Mouse (Mus musculus): ENCODE measurements around the gene Mrap. TPM values are rescaled to one million over a fixed set of nuclear protein-coding genes. Genes with fewer than 3 reads are reported as not detected.

Gene Mrap
- polyA plus RNA-seq, 1 experiment: not detected

DNA sequence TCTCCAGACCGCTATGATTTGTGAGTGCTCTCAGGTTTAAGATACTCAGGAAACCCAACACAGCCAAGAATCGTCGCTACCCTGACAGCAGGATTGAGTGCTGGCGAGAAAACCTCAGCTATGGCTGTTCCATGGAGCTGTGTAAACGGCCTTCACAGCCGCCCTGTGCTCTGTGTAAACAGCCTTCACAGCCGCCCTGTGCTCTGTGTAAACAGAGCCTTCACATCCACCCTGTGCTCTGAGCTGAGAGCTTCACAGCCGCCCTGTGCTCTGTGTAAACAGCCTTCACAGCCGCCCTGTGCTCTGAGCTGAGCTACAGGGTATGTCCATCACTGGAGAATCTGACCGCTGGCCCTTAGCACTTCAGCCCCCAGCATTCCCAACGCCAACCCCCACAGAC is 41.8 kb downstream of the Mrap start:
- H3K4me3 ChIP-seq (ENCODE audit: low read depth, low read length): no peak overlapping the region
- TF ChIP-seq POLR2A (IDR thresholded peaks at IDR 0.05; ENCODE audit: insufficient read depth, low read length) (no peak), CTCF (IDR thresholded peaks at IDR 0.05; ENCODE audit: low read depth, low read length) (no peak), EP300 (IDR thresholded peaks at IDR 0.05; ENCODE audit: insufficient read depth, low read depth, low read length) (no peak)
- no peak overlapping the region for H3K9ac ChIP-seq (ENCODE audit: low read depth, poor library complexity, severe bottlenecking)
- no peaks in the 10 kb centered on the region for H3K4me1 ChIP-seq (ENCODE audit: control insufficient read depth, insufficient read depth, low read length)
- peaks cover 7% of the 10 kb centered on the region for H3K36me3 ChIP-seq (ENCODE audit: control insufficient read depth, insufficient read depth, low read length, poor library complexity, severe bottlenecking)
- no peaks in the 10 kb centered on the region for H3K27me3 ChIP-seq (ENCODE audit: control insufficient read depth, insufficient read depth, low read length, poor library complexity, severe bottlenecking)
- H3K27ac ChIP-seq (ENCODE audit: insufficient read depth, low read length): no peak overlapping the region
- H3K9me3 ChIP-seq (replicated peaks; ENCODE audit: control insufficient read depth, insufficient read depth, low read length, poor library complexity, severe bottlenecking): no peaks in the 10 kb centered on the region

- Histone ChIP-seq H3K9me3 (replicated peaks; ENCODE audit: control insufficient read depth, insufficient read depth, low read length, poor library complexity, severe bottlenecking) (no peaks in the 10 kb centered on the region), H3K36me3 (ENCODE audit: control insufficient read depth, insufficient read depth, low read length, poor library complexity, severe bottlenecking) (peaks cover 32% of the 10 kb centered on the region), H3K4me1 (ENCODE audit: control insufficient read depth, insufficient read depth, low read length) (no peaks in the 10 kb centered on the region), H3K27me3 (ENCODE audit: control insufficient read depth, insufficient read depth, low read length, poor library complexity, severe bottlenecking) (no peaks in the 10 kb centered on the region), H3K9ac (ENCODE audit: low read depth, poor library complexity, severe bottlenecking) (no peak overlapping the region), H3K27ac (ENCODE audit: insufficient read depth, low read length) (no peak overlapping the region), H3K4me3 (ENCODE audit: low read depth, low read length) (no peak overlapping the region)
- TF ChIP-seq POLR2A (IDR thresholded peaks at IDR 0.05; ENCODE audit: insufficient read depth, low read length) (no peak), EP300 (IDR thresholded peaks at IDR 0.05; ENCODE audit: insufficient read depth, low read depth, low read length) (no peak), CTCF (IDR thresholded peaks at IDR 0.05; ENCODE audit: low read depth, low read length) (no peak)
Measured at GRCm38 (mm10) chr16:90783302-90783701, 45.3 kb downstream of the Mrap start.

DNA sequence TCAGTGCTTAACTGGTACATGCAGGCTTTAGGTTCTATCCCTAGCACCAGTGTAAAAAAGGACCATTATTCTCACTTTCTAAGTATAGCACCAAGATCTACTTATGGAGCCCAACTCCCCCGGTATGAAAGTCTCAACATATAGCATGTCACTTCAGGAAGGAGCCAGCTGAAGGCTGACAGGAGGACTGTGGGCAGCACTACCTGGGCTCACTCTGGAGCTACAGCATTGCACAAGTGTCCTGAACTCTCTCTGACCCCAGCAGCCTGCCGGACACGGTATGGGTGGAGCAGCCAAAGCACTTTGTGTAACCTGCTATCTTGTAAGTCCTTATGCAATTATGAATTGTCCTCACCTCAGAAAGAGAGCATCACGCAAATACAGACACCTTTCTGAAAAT is 47.2 kb downstream of the Mrap start:
- H3K9ac ChIP-seq (ENCODE audit: low read depth, poor library complexity, severe bottlenecking): no peak overlapping the region

GRCm38 (mm10) chr16:90788580-90788979 is 50.6 kb downstream of the Mrap start:
- no peaks in the 10 kb centered on the region for H3K4me1 ChIP-seq (ENCODE audit: control insufficient read depth, insufficient read depth, low read length)
- no peak overlapping the region for H3K27ac ChIP-seq (ENCODE audit: insufficient read depth, low read length)
- TF ChIP-seq CTCF (IDR thresholded peaks at IDR 0.05; ENCODE audit: low read depth, low read length): no peak
- no peak for TF ChIP-seq EP300 (IDR thresholded peaks at IDR 0.05; ENCODE audit: insufficient read depth, low read depth, low read length)
- no peak for TF ChIP-seq POLR2A (IDR thresholded peaks at IDR 0.05; ENCODE audit: insufficient read depth, low read length)
- H3K4me3 ChIP-seq (ENCODE audit: low read depth, low read length): no peak overlapping the region
- H3K9ac ChIP-seq (ENCODE audit: low read depth, poor library complexity, severe bottlenecking): no peak overlapping the region
- H3K9me3 ChIP-seq (replicated peaks; ENCODE audit: control insufficient read depth, insufficient read depth, low read length, poor library complexity, severe bottlenecking): no peaks in the 10 kb centered on the region
- no peaks in the 10 kb centered on the region for H3K27me3 ChIP-seq (ENCODE audit: control insufficient read depth, insufficient read depth, low read length, poor library complexity, severe bottlenecking)
- H3K36me3 ChIP-seq (ENCODE audit: control insufficient read depth, insufficient read depth, low read length, poor library complexity, severe bottlenecking): peaks cover 47% of the 10 kb centered on the region

More for the DNA sequence above, 47.2 kb downstream of the Mrap start:
- H3K27ac ChIP-seq (ENCODE audit: insufficient read depth, low read length): no peak overlapping the region
- no peak overlapping the region for H3K4me3 ChIP-seq (ENCODE audit: low read depth, low read length)
- TF ChIP-seq POLR2A (IDR thresholded peaks at IDR 0.05; ENCODE audit: insufficient read depth, low read length) (no peak), CTCF (IDR thresholded peaks at IDR 0.05; ENCODE audit: low read depth, low read length) (no peak), EP300 (IDR thresholded peaks at IDR 0.05; ENCODE audit: insufficient read depth, low read depth, low read length) (no peak)
- no peaks in the 10 kb centered on the region for H3K9me3 ChIP-seq (replicated peaks; ENCODE audit: control insufficient read depth, insufficient read depth, low read length, poor library complexity, severe bottlenecking)
- H3K36me3 ChIP-seq (ENCODE audit: control insufficient read depth, insufficient read depth, low read length, poor library complexity, severe bottlenecking): peaks cover 44% of the 10 kb centered on the region
- no peaks in the 10 kb centered on the region for H3K27me3 ChIP-seq (ENCODE audit: control insufficient read depth, insufficient read depth, low read length, poor library complexity, severe bottlenecking)
- H3K4me1 ChIP-seq (ENCODE audit: control insufficient read depth, insufficient read depth, low read length): no peaks in the 10 kb centered on the region

- TF ChIP-seq POLR2A (IDR thresholded peaks at IDR 0.05; ENCODE audit: insufficient read depth, low read length): no peak
- no peak for TF ChIP-seq EP300 (IDR thresholded peaks at IDR 0.05; ENCODE audit: insufficient read depth, low read depth, low read length)
- TF ChIP-seq CTCF (IDR thresholded peaks at IDR 0.05; ENCODE audit: low read depth, low read length): no peak
- H3K27me3 ChIP-seq (ENCODE audit: control insufficient read depth, insufficient read depth, low read length, poor library complexity, severe bottlenecking): no peaks in the 10 kb centered on the region
- H3K4me3 ChIP-seq (ENCODE audit: low read depth, low read length): no peak overlapping the region
- H3K36me3 ChIP-seq (ENCODE audit: control insufficient read depth, insufficient read depth, low read length, poor library complexity, severe bottlenecking): peaks cover 49% of the 10 kb centered on the region
- no peaks in the 10 kb centered on the region for H3K4me1 ChIP-seq (ENCODE audit: control insufficient read depth, insufficient read depth, low read length)
- H3K9me3 ChIP-seq (replicated peaks; ENCODE audit: control insufficient read depth, insufficient read depth, low read length, poor library complexity, severe bottlenecking): no peaks in the 10 kb centered on the region
- H3K27ac ChIP-seq (ENCODE audit: insufficient read depth, low read length): no peak overlapping the region
- no peak overlapping the region for H3K9ac ChIP-seq (ENCODE audit: low read depth, poor library complexity, severe bottlenecking)
Measured at GRCm38 (mm10) chr16:90790946-90791345, 52.9 kb downstream of the Mrap start.

GRCm38 (mm10) chr16:90792066-90792465 is 54.1 kb downstream of the Mrap start:
- H3K4me1 ChIP-seq (ENCODE audit: control insufficient read depth, insufficient read depth, low read length): no peaks in the 10 kb centered on the region
- H3K4me3 ChIP-seq (ENCODE audit: low read depth, low read length): no peak overlapping the region
- TF ChIP-seq EP300 (IDR thresholded peaks at IDR 0.05; ENCODE audit: insufficient read depth, low read depth, low read length) (no peak), CTCF (IDR thresholded peaks at IDR 0.05; ENCODE audit: low read depth, low read length) (no peak)
- no peaks in the 10 kb centered on the region for H3K9me3 ChIP-seq (replicated peaks; ENCODE audit: control insufficient read depth, insufficient read depth, low read length, poor library complexity, severe bottlenecking)
- H3K9ac ChIP-seq (ENCODE audit: low read depth, poor library complexity, severe bottlenecking): no peak overlapping the region
- H3K27ac ChIP-seq (ENCODE audit: insufficient read depth, low read length): no peak overlapping the region
- H3K27me3 ChIP-seq (ENCODE audit: control insufficient read depth, insufficient read depth, low read length, poor library complexity, severe bottlenecking): no peaks in the 10 kb centered on the region
- peaks cover 41% of the 10 kb centered on the region for H3K36me3 ChIP-seq (ENCODE audit: control insufficient read depth, insufficient read depth, low read length, poor library complexity, severe bottlenecking)
